Mouse (Mus musculus) ES-Bruce4 (cell line): ENCODE results near the gene Vcam1. TPM values are rescaled to one million over a fixed set of nuclear protein-coding genes. Genes with fewer than 3 reads are reported as not detected.

ENCODE experiments used
- H3K27ac ChIP-seq: 2 replicates; pipeline ENCODE4 v1.5.1; 2012; ENCODE audit warnings: low read length, inconsistent platforms; ENCODE audit not compliant: insufficient read depth
- H3K27me3 ChIP-seq: 2 replicates; pipeline ENCODE4 v1.6.1; 2012; ENCODE audit warnings: mild to moderate bottlenecking, low read length, inconsistent platforms; ENCODE audit not compliant: control insufficient read depth, poor library complexity, insufficient read depth, severe bottlenecking
- H3K36me3 ChIP-seq: 2 replicates; pipeline ENCODE4 v1.6.1; 2012; ENCODE audit warnings: inconsistent platforms, mild to moderate bottlenecking, low read length, moderate library complexity; ENCODE audit not compliant: control insufficient read depth, poor library complexity, insufficient read depth, severe bottlenecking
- H3K4me1 ChIP-seq: one replicate; pipeline ENCODE4 v1.8.1; 2011; ENCODE audit warnings: low read length; ENCODE audit not compliant: control insufficient read depth, insufficient read depth
- H3K4me3 ChIP-seq: 2 replicates; pipeline ENCODE4 v1.5.1; 2011; ENCODE audit warnings: low read depth, mild to moderate bottlenecking, low read length
- H3K9ac ChIP-seq: 2 replicates; pipeline ENCODE4 v1.6.1; 2012; ENCODE audit warnings: low read depth, mild to moderate bottlenecking, inconsistent platforms; ENCODE audit not compliant: poor library complexity, severe bottlenecking
- H3K9me3 ChIP-seq: replicated peaks from 2 replicates; pipeline ENCODE4 v1.6.1; 2012; ENCODE audit warnings: mild to moderate bottlenecking, low read length, inconsistent platforms; ENCODE audit not compliant: control insufficient read depth, poor library complexity, insufficient read depth, severe bottlenecking
- CTCF ChIP-seq: IDR thresholded peaks from one replicate; pipeline ENCODE4 v1.8.1; 2011; ENCODE audit warnings: low read depth, low read length
- EP300 ChIP-seq: IDR thresholded peaks from 2 replicates; pipeline ENCODE4 v1.6.1; 2011; ENCODE audit warnings: low read depth, low read length; ENCODE audit not compliant: insufficient read depth
- POLR2A ChIP-seq: IDR thresholded peaks from one replicate; pipeline ENCODE4 v1.8.1; 2011; ENCODE audit warnings: low read length; ENCODE audit not compliant: insufficient read depth
- polyA plus RNA-seq: library from polyadenylated mRNA; stranded (reverse); fragments of >200 nt; gene quantifications from 2 replicates; pipeline ENCODE4 v1.2.4, GENCODE M21; 2011; ENCODE audit warnings: low read depth; ENCODE audit not compliant: missing spikeins, insufficient read depth, insufficient read length

The Vcam1 gene
- polyA plus RNA-seq, 1 experiment = 1.4 TPM

- no peak overlapping the region for H3K27ac ChIP-seq
- H3K27me3 ChIP-seq = no peaks in the 10 kb centered on the region
- no peaks in the 10 kb centered on the region for H3K4me1 ChIP-seq
- H3K9me3 ChIP-seq = no peaks in the 10 kb centered on the region
- no peak overlapping the region for H3K9ac ChIP-seq
- TF ChIP-seq EP300 = no peak
- no peak for TF ChIP-seq CTCF
- no peak for TF ChIP-seq POLR2A
- H3K36me3 ChIP-seq = no peaks in the 10 kb centered on the region
- no peak overlapping the region for H3K4me3 ChIP-seq
Observed at GRCm38 (mm10) chr3:116117046-116117445, 12.4 kb downstream of the Vcam1 start.

- TF ChIP-seq EP300 = no peak
- no peak for TF ChIP-seq CTCF
- no peak for TF ChIP-seq POLR2A
- H3K4me3 ChIP-seq = no peak overlapping the region
- no peaks in the 10 kb centered on the region for H3K27me3 ChIP-seq
- no peak overlapping the region for H3K9ac ChIP-seq
- no peaks in the 10 kb centered on the region for H3K9me3 ChIP-seq
- no peak overlapping the region for H3K27ac ChIP-seq
- no peaks in the 10 kb centered on the region for H3K4me1 ChIP-seq
- H3K36me3 ChIP-seq = no peaks in the 10 kb centered on the region
Observed at GRCm38 (mm10) chr3:116114249-116115188, 15.0 kb downstream of the Vcam1 start.

GRCm38 (mm10) chr3:116113443-116114241, 15.8 kb downstream of the Vcam1 start:
- Histone ChIP-seq H3K4me1 (no peaks in the 10 kb centered on the region), H3K27me3 (no peaks in the 10 kb centered on the region), H3K9me3 (no peaks in the 10 kb centered on the region), H3K36me3 (no peaks in the 10 kb centered on the region), H3K9ac (no peak overlapping the region), H3K27ac (no peak overlapping the region), H3K4me3 (no peak overlapping the region)
- TF ChIP-seq EP300 (no peak), POLR2A (no peak), CTCF (no peak)

GRCm38 (mm10) chr3:116112816-116113405, 16.6 kb downstream of the Vcam1 start:
- Histone ChIP-seq H3K4me3 (no peak overlapping the region), H3K4me1 (no peaks in the 10 kb centered on the region), H3K9me3 (no peaks in the 10 kb centered on the region), H3K9ac (no peak overlapping the region), H3K27me3 (no peaks in the 10 kb centered on the region), H3K36me3 (no peaks in the 10 kb centered on the region), H3K27ac (no peak overlapping the region)
- no peak for TF ChIP-seq EP300
- TF ChIP-seq CTCF = no peak
- no peak for TF ChIP-seq POLR2A

GRCm38 (mm10) chr3:116105713-116106112, 23.8 kb downstream of the Vcam1 start:
- no peak overlapping the region for H3K4me3 ChIP-seq
- no peak overlapping the region for H3K27ac ChIP-seq
- H3K9ac ChIP-seq = no peak overlapping the region
- TF ChIP-seq CTCF (no peak), EP300 (no peak), POLR2A (no peak)
- H3K27me3 ChIP-seq = no peaks in the 10 kb centered on the region
- no peaks in the 10 kb centered on the region for H3K9me3 ChIP-seq
- H3K4me1 ChIP-seq = no peaks in the 10 kb centered on the region
- no peaks in the 10 kb centered on the region for H3K36me3 ChIP-seq
